Mouse (Mus musculus): ENCODE measurements around the gene Rrbp1.

The Rrbp1 gene

DNA sequence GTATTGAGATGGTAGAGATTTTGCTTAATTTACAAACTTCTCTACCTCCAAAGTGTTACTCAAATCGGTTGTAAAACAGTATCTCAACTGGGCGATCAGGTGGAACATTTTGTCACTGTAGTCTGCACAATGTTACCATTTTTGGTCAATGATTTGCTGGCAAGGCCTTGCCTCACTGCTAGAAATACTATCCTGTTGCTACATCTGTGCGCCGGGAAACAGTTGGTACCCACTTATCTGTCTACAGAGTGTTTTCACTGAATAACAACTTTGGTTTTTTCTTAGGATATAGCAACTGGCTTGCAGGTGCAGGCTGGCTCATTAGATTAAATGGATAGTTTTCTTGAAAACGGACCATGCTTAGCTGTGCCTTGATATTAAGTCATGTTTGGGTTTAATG lies 94.8 kb downstream of the Rrbp1 start:
- DNase-seq (ENCODE audit: low spot score in 2 of 2) = peak; percentile 12 to 22

DNA sequence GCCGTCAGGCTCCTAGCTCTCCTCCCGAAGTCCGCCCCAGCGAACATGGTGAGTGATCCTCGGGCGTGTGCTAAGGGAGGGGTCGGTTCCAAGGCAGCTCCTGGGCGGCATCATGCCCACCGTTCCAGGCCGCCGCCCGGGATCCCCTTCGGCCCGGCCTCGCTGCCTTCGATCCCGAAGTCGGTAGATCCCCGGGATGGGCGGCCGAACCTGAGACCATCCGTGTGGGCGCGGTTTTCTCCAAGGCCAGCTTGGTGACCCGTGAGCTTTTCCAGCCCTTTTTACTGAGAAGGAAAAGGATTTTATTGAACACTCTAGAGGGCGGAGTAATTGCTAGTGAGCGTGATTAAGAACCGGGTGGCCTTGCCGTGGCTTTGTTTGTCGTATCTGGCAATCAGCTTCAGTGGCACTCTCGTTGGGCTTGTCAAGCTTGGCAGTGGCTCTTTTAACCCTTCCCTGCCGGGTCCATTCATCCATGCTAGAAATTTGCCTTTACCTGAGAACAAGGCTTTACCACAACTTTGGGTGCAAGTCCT lies 95.4 kb downstream of the Rrbp1 start:
- peak in 1 of 2 experiments; percentile 20 for DNase-seq (ENCODE audit: low spot score in 2 of 2)

DNA sequence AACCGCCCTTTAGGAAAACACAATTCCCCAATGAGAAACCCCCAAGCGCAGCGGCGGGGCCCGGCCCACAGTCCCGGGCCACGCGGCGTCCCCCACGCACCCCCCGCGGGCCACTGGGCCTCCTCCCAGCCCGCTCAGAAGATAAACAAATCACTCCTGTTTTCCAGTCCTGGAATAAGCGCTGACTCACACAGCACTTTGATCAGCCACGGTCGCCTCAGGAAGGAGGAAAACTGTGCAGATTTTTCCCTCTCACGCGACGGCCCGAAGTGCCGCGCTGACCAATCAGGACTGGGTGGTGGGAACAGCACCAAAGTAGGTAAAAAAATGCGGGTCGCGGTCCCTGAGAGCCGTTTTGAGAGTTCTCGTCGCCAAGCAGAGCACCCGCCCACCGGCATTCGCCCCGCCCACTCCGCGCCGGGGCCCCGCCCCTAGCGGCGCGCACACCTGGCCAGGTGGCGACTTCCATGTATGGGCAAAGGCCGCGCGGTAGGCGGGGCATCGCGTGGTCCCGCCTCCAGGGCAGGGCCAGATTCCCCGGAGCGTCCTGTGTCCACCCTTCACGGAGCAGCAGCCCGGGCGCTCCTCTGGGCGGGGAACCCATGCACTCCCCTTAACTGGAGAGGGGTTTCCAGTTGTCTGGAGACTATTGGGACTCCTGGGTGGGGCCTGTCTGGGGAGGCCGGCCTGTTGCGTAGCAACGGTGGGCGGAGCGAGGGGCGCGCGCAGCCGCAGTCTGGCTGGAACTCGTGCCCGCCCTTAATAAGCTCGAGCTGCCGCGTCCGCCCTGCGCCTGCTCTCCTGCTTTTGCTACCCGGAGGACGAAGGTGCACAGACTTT lies 96.1 kb downstream of the Rrbp1 start, which contains the start of gene Dstn:
Gene Dstn (plus strand): TSS at position 561 of the 840 bp plus-strand sequence.
- DNase-seq (ENCODE audit: low spot score in 2 of 2) = peak; percentile 92 to 94

DNA sequence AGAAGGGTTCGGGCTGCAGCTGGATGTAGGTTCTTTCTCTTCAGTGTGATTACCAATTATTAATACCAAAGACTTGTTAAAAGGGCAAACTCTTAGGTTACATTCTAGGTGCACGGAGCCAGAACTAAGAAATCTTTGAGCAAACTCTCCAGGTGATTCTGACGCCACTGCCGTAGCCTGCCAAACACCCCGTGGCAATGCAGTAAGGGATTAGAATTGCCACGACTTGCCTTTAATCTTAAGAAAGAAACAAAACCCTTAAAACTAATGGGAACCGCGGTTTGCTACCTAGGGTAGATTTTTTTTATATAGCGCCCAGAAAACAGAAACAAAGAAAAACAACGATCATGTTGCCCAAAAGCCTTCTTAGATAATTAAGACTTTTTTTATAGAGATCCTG lies 96.8 kb downstream of the Rrbp1 start:
- no peak for DNase-seq (ENCODE audit: low spot score in 2 of 2)

DNA sequence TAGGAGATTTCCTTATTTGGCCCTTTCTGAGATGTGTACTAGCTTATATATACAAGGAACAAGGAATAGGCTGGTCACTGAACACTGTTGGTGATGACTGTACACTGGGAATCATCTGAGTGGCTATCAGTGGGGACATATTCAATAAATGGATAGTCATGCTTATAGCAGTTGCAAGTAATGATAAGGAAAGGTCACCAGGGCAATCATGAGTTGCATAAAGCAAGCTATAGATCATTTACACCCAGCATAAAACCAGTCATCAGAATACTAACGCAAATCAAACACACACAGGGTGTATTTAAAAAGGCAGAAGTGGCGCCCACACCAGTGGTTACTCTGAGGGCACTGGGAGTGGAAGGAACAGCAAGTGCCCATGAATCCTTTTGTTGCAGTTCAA lies 98.9 kb downstream of the Rrbp1 start:
- no peak for DNase-seq (ENCODE audit: low spot score in 2 of 2)

DNA sequence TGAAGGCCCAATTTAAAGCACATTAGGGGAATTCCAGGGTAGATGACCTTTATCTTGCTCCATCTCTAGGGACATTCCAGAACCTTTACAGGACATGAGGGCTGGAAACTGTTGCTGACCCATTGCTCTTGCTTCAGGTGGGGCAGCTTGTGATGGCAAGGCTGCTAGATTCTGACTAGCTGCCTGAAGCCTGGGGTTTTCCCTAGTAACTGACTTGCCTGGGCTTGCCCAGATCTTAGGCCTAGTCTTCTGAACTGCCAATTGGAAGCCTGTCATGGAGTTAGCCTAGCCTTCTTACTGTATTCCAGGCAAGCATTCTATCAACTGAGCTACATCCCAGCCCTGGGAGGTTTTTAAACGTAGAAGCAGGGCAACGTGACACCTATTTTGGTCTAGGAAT lies 101.8 kb downstream of the Rrbp1 start:
- DNase-seq (ENCODE audit: low spot score in 2 of 2) = no peak

DNA sequence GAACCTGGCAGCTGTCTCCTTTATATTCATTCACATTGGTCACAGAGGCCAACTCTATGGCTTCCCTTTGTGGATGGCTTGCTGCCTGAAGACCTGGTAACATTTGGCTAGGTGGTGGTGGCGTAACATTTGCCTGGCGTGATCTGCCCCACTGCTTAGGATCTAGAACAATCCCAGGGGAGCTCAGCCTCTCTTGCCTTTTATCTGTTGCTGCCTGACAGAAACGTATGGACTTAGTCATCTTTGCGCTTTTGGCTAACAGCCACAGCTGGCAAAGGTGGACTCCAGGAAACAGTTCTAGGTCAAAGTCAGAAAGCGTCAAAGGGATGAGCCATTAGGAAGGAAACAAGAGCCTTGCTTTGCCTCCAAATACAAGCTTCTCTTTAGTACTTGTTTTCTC lies 106.2 kb downstream of the Rrbp1 start:
- no peak for DNase-seq (ENCODE audit: low spot score in 2 of 2)

DNA sequence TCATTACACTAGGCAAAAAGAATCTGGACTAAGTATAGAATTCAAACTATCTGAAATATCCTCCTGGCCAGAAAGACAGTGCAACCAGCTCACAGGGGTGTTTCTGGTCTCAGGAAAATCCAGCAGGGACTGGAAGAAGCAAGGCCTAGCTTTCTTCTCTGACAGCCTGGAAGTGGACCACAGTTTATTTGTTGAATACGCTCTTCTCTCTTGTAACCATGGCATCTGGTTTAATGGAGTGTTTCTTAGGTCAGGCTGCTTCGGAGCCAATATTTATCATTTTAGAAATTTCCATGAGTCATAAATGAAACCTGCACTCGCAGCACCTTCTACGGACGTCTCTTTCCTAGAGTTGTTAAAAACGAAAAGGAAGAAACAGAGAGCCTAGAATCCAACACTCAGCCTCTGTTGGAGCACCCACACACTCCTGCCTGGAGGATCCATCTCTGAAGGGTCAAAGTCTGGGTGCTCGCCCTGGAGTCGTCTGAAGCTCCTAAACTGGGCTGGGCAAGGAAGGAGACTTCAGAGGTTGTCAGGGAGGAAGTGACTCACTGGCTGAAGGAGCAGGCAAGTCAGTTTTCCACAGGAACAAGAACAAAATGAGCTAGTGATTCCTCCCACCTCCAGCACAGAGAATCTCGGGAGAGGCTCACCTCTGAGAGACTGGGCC lies 107.6 kb downstream of the Rrbp1 start:
- no peak for DNase-seq (ENCODE audit: low spot score in 2 of 2)

DNA sequence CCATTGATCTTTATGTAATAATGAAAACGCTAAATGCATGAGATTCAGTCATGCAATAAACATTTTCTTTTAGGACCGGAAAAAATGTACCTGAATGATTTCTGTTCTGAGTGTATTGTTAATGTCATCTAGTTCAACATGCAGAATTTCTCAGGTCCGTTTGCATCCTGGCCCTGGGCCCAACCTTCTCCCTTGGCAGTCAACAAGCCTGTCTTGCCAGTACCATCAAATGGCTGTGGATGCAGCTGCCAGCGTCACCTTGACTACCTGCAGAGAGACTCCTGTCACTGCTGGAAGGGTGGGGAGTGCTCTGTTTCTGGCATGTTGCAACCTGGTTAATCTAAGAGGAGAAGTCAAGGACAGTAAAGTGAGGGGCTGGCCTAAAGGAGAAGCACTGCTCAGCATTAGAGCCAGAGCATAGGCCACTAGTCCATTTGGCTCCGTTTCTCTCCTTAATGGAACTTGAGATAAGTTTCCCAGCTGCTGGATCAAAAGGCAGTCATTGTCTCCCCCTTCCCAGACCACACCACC lies 110.2 kb downstream of the Rrbp1 start:
- DNase-seq (ENCODE audit: low spot score in 2 of 2) = no peak

DNA sequence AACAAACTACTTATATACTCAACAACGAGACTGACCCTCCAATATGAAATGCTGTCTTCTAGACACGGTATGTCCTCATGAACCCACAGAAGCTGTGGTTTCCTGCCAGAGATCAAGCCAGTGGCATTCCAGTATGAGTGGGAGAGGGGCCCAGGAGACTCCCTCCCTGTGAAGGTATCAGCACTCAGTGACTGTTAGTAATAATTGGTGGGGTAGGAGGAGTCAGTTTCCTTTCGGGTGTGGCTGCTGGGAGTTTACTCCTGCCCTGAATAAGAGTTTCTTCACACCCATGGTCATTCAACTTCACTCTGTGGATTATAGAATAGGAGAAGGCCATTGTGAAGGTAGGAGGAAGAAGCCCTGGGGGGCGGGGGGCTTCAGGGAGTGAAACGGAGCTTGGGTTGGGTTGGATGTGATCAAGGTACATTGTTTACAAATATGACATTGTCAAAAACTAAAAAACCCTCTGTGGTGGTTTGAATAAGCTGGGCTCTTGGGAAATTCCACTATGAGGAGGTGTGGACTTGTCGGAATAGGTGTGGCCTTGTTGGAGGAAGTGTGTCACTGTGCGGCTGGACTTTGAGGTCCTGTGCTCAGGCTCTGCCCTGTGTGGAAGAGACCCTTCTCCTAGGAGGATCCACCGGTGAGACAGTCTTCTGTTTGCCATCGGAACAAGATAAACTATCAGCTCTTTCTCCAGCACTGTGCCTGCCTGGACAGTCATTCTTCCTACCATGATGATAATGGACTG lies 111.4 kb downstream of the Rrbp1 start:
- DNase-seq (ENCODE audit: low spot score in 2 of 2) = no peak
